Mouse (Mus musculus) midbrain, embryonic 11.5 days (tissue): ENCODE measurements around the gene Galk2. TPM values are rescaled to one million over a fixed set of nuclear protein-coding genes. Genes with fewer than 3 reads are reported as not detected.

Experiments used
- ATAC-seq: fragments of 200-750 bp; cut with Nextera tagmentation; 2 replicates; pipeline ENCODE4 v1.8.0; 2017; ENCODE audit warnings: moderate TSS enrichment, moderate library complexity; ENCODE audit not compliant: low FRiP score
- DNase-seq: peaks from one replicate; pipeline ENCODE4 v3.0.0; 2015; ENCODE audit warnings: low spot score; ENCODE audit errors: missing footprints
- H3K27ac ChIP-seq: fragments of 300-500 bp; sonication (generic); 2 replicates; pipeline ENCODE4 v1.5.1; 2014; ENCODE audit warnings: low read depth, low read length
- H3K27me3 ChIP-seq: fragments of 300-500 bp; sonication (generic); 2 replicates; pipeline ENCODE4 v1.6.1; 2014; ENCODE audit warnings: mild to moderate bottlenecking, low read length, moderate library complexity, mixed read lengths; ENCODE audit not compliant: control insufficient read depth, insufficient read depth
- H3K36me3 ChIP-seq: fragments of 300-500 bp; sonication (generic); 2 replicates; pipeline ENCODE4 v1.6.1; 2014; ENCODE audit warnings: mild to moderate bottlenecking, low read length, moderate library complexity, mixed read lengths; ENCODE audit not compliant: control insufficient read depth, insufficient read depth
- H3K4me1 ChIP-seq: fragments of 300-500 bp; sonication (generic); 2 replicates; pipeline ENCODE4 v1.6.1; 2014; ENCODE audit warnings: low read length; ENCODE audit not compliant: control insufficient read depth, insufficient read depth
- H3K4me2 ChIP-seq: fragments of 300-500 bp; sonication (generic); 2 replicates; pipeline ENCODE4 v1.6.1; 2014; ENCODE audit warnings: mild to moderate bottlenecking, moderate library complexity
- H3K4me3 ChIP-seq: fragments of 300-500 bp; sonication (generic); 2 replicates; pipeline ENCODE4 v1.5.1; 2014; ENCODE audit warnings: low read depth, low read length
- H3K9ac ChIP-seq: fragments of 300-500 bp; sonication (generic); 2 replicates; pipeline ENCODE4 v1.6.1; 2014; ENCODE audit warnings: low read length
- H3K9me3 ChIP-seq: fragments of 300-500 bp; sonication (generic); 2 replicates; pipeline ENCODE4 v1.6.1; 2016; ENCODE audit warnings: low read length; ENCODE audit not compliant: control insufficient read depth
- WGBS: fragments of 180-500 bp; shearing (Covaris S2); extraction: QIAGEN DNeasy Blood & Tissue Kit; methylation state at CpG from one replicate; pipeline ENCODE4 v1.1.7; 2014; 5-methylcytosine and 5-hydroxymethylcytosine counted together
- polyA plus RNA-seq: library from polyadenylated mRNA; unstranded; fragments of >200 nt; fragmentation: Nextera tagmentation; extraction: Ambion mirVana; gene quantifications from 2 replicates; pipeline ENCODE4 v1.2.1, GENCODE M21; 2014

Galk2 gene
- 26.9 and 33.9 TPM in 2 replicates for polyA plus RNA-seq

- no peaks in the 10 kb centered on the region for H3K9me3 ChIP-seq
- no peaks in the 10 kb centered on the region for H3K27me3 ChIP-seq
- H3K36me3 ChIP-seq: no peaks in the 10 kb centered on the region
- ATAC-seq (peak; percentile 99), DNase-seq (peak; percentile 99)
- under 1% methylated on average over 49 of the region's 54 CpGs for WGBS
- H3K9ac ChIP-seq: peak within 1 kb of the TSS; percentile 84
- H3K4me1 ChIP-seq: peaks cover 4% of the 10 kb centered on the region; the same call in 1 of the 2 replicates
- H3K4me3 ChIP-seq: peak within 1 kb of the TSS; percentile 97
- peak within 1 kb of the TSS; percentile 61 for H3K4me2 ChIP-seq
- H3K27ac ChIP-seq: peak within 1 kb of the TSS; percentile 40
Measured at GRCm38 (mm10) chr2:125858521-125859280, at the start of gene Galk2, which contains the start of gene Cops2. Gene Galk2, plus strand, starts transcription at chr2:125859109. Gene Cops2, minus strand, starts transcription at chr2:125859139.

GRCm38 (mm10) chr2:125809551-125809950 lies 49.4 kb upstream of the Galk2 start:
- no peaks in the 10 kb centered on the region for H3K27me3 ChIP-seq
- H3K9ac ChIP-seq: no peak overlapping the region
- 79% methylated on average over 7 of the region's 7 CpGs for WGBS
- H3K27ac ChIP-seq: no peak overlapping the region
- DNase-seq (no peak), ATAC-seq (no peak)
- no peak overlapping the region for H3K4me3 ChIP-seq
- H3K36me3 ChIP-seq: no peaks in the 10 kb centered on the region
- H3K4me1 ChIP-seq: no peaks in the 10 kb centered on the region
- H3K9me3 ChIP-seq: no peaks in the 10 kb centered on the region
- no peak overlapping the region for H3K4me2 ChIP-seq

GRCm38 (mm10) chr2:125811332-125811731 lies 47.6 kb upstream of the Galk2 start:
- ATAC-seq (no peak), DNase-seq (no peak)
- 85% methylated on average over 2 of the region's 2 CpGs for WGBS
- H3K9me3 ChIP-seq: no peaks in the 10 kb centered on the region
- H3K4me1 ChIP-seq: no peaks in the 10 kb centered on the region
- H3K9ac ChIP-seq: no peak overlapping the region
- H3K27ac ChIP-seq: no peak overlapping the region
- H3K4me2 ChIP-seq: no peak overlapping the region
- no peak overlapping the region for H3K4me3 ChIP-seq
- H3K36me3 ChIP-seq: no peaks in the 10 kb centered on the region
- no peaks in the 10 kb centered on the region for H3K27me3 ChIP-seq

GRCm38 (mm10) chr2:125813972-125814595 lies 44.8 kb upstream of the Galk2 start:
- WGBS: 79% methylated on average over 9 of the region's 9 CpGs
- Histone ChIP-seq H3K9me3 (no peaks in the 10 kb centered on the region), H3K27me3 (no peaks in the 10 kb centered on the region), H3K9ac (no peak overlapping the region), H3K4me2 (no peak overlapping the region), H3K27ac (no peak overlapping the region), H3K4me3 (no peak overlapping the region), H3K4me1 (no peaks in the 10 kb centered on the region), H3K36me3 (no peaks in the 10 kb centered on the region)
- no peak for DNase-seq
- ATAC-seq: no peak

- no peak for DNase-seq
- no peak overlapping the region for H3K9ac ChIP-seq
- no peaks in the 10 kb centered on the region for H3K27me3 ChIP-seq
- 82% methylated on average over 4 of the region's 4 CpGs for WGBS
- H3K4me2 ChIP-seq: no peak overlapping the region
- no peak for ATAC-seq
- no peaks in the 10 kb centered on the region for H3K9me3 ChIP-seq
- H3K36me3 ChIP-seq: no peaks in the 10 kb centered on the region
- H3K4me1 ChIP-seq: no peaks in the 10 kb centered on the region
- H3K4me3 ChIP-seq: no peak overlapping the region
- H3K27ac ChIP-seq: no peak overlapping the region
Measured at GRCm38 (mm10) chr2:125820397-125820796, 38.5 kb upstream of the Galk2 start.

- 69% methylated on average over 4 of the region's 4 CpGs for WGBS
- no peak overlapping the region for H3K27ac ChIP-seq
- H3K36me3 ChIP-seq: no peaks in the 10 kb centered on the region
- ATAC-seq (no peak), DNase-seq (no peak)
- no peak overlapping the region for H3K9ac ChIP-seq
- H3K27me3 ChIP-seq: no peaks in the 10 kb centered on the region
- H3K9me3 ChIP-seq: no peaks in the 10 kb centered on the region
- H3K4me1 ChIP-seq: no peaks in the 10 kb centered on the region
- no peak overlapping the region for H3K4me3 ChIP-seq
- H3K4me2 ChIP-seq: no peak overlapping the region
Measured at GRCm38 (mm10) chr2:125826201-125826600, 32.7 kb upstream of the Galk2 start.

- Histone ChIP-seq H3K27me3 (no peaks in the 10 kb centered on the region), H3K4me3 (no peak overlapping the region), H3K4me1 (no peaks in the 10 kb centered on the region), H3K9me3 (no peaks in the 10 kb centered on the region), H3K4me2 (no peak overlapping the region), H3K27ac (no peak overlapping the region), H3K36me3 (no peaks in the 10 kb centered on the region; the same call in 1 of the 2 replicates), H3K9ac (no peak overlapping the region)
- no peak for ATAC-seq
- no peak for DNase-seq
- WGBS: 89% methylated on average over 4 of the region's 4 CpGs
Measured at GRCm38 (mm10) chr2:125827898-125828297, 31.0 kb upstream of the Galk2 start.

GRCm38 (mm10) chr2:125829924-125830323 lies 29.0 kb upstream of the Galk2 start:
- H3K4me1 ChIP-seq: no peaks in the 10 kb centered on the region
- no peak overlapping the region for H3K9ac ChIP-seq
- H3K27ac ChIP-seq: no peak overlapping the region
- no peaks in the 10 kb centered on the region for H3K9me3 ChIP-seq
- ATAC-seq (no peak), DNase-seq (no peak)
- H3K36me3 ChIP-seq: no peaks in the 10 kb centered on the region; the same call in 1 of the 2 replicates
- H3K27me3 ChIP-seq: no peaks in the 10 kb centered on the region
- no peak overlapping the region for H3K4me2 ChIP-seq
- no peak overlapping the region for H3K4me3 ChIP-seq
- WGBS: 98% methylated on average over 2 of the region's 2 CpGs

GRCm38 (mm10) chr2:125838091-125838490 lies 20.8 kb upstream of the Galk2 start:
- Histone ChIP-seq H3K9me3 (no peaks in the 10 kb centered on the region), H3K27ac (no peak overlapping the region), H3K27me3 (no peaks in the 10 kb centered on the region), H3K9ac (no peak overlapping the region), H3K4me1 (no peaks in the 10 kb centered on the region), H3K4me3 (no peak overlapping the region), H3K4me2 (no peak overlapping the region), H3K36me3 (peaks cover 10% of the 10 kb centered on the region)
- no peak for DNase-seq
- 97% methylated on average over 7 of the region's 7 CpGs for WGBS
- ATAC-seq: no peak
